Mouse (Mus musculus): Measurements from ENCODE around the gene Slc25a5. TPM values are rescaled to one million over a fixed set of nuclear protein-coding genes. Genes with fewer than 3 reads are reported as not detected.

Gene Slc25a5
- polyA plus RNA-seq, 1 experiment from 2014 or later, result 719 TPM

DNA sequence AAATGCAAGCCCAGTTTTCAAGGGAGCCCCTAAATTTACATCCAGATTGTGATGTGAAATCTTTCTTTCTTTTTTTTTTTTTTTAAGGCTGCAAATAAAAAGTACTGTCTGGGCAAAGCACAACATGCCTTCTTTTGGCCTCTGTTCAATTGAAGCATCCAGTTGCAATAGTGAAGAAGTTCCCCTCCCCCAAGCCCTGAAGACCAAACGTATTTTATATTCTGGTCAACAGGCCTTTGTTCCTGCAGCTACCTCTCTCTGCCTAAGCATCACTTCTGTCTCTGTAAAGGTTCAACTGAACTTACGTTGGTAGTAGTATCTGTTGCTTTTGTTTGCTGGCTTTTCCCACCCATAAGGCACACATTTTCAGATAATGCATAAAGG lies 31.5 kb upstream of the Slc25a5 start:
- Histone ChIP-seq H3K27ac (ENCODE audit: low read depth) (no peak overlapping the region), H3K4me3 (ENCODE audit: low read depth, low read length) (no peak overlapping the region), H3K36me3 (replicated peaks; ENCODE audit: insufficient read depth, low read length) (no peaks in the 10 kb centered on the region), H3K9ac (replicated peaks) (no peak overlapping the region), H3K27me3 (ENCODE audit: insufficient read depth, low read length) (no peaks in the 10 kb centered on the region), H3K4me2 (ENCODE audit: low read depth, low read length) (no peak overlapping the region), H3K4me1 (ENCODE audit: insufficient read depth) (no peaks in the 10 kb centered on the region), H3K9me3 (ENCODE audit: low read length) (no peaks in the 10 kb centered on the region)
- ATAC-seq (no peak), DNase-seq (no peak)
- TF ChIP-seq EP300 (IDR thresholded peaks at IDR 0.05; ENCODE audit: low read depth), result no peak
- TF ChIP-seq CTCF (IDR thresholded peaks at IDR 0.05; ENCODE audit: low read depth), result no peak
- WGBS (ENCODE audit: insufficient replicate concordance), result 55% methylated on average over 2 of the region's 2 CpGs

DNA sequence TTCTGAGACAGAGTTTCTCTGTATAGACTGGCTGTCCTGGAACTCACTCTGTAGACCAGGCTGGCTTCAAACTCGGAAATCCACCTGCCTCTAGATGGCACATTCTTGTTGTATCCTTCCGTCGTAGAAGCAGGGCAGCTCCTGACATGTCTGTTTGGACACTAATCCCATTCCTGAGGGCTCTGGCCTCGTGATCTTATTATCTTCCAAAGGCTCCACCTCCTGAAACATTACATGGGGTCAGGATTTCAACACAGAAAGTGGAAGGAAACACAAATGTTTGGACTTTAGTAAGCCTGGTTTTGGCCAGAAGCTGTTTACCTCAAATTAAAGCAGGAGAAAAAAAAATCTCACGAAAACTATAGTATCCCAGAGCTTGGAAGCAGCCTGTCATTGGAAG lies 28.1 kb upstream of the Slc25a5 start:
- H3K4me2 ChIP-seq (ENCODE audit: low read depth, low read length), result no peak overlapping the region
- H3K27ac ChIP-seq (ENCODE audit: low read depth), result 0 out of 2 replicates have a peak overlapping the region, but pooled peaks have one; percentile 44
- 59% methylated on average over 5 of the region's 5 CpGs for WGBS (ENCODE audit: insufficient replicate concordance)
- H3K4me1 ChIP-seq (ENCODE audit: insufficient read depth), result no peaks in the 10 kb centered on the region
- ATAC-seq, result peak; percentile 44; the same call in 1 of the 2 replicates
- DNase-seq, result no peak
- no peak overlapping the region for H3K9ac ChIP-seq (replicated peaks)
- no peaks in the 10 kb centered on the region for H3K9me3 ChIP-seq (ENCODE audit: low read length)
- H3K36me3 ChIP-seq (replicated peaks; ENCODE audit: insufficient read depth, low read length), result no peaks in the 10 kb centered on the region
- no peak overlapping the region for H3K4me3 ChIP-seq (ENCODE audit: low read depth, low read length)
- TF ChIP-seq EP300 (IDR thresholded peaks at IDR 0.05; ENCODE audit: low read depth), result no peak
- no peaks in the 10 kb centered on the region for H3K27me3 ChIP-seq (ENCODE audit: insufficient read depth, low read length)

DNA sequence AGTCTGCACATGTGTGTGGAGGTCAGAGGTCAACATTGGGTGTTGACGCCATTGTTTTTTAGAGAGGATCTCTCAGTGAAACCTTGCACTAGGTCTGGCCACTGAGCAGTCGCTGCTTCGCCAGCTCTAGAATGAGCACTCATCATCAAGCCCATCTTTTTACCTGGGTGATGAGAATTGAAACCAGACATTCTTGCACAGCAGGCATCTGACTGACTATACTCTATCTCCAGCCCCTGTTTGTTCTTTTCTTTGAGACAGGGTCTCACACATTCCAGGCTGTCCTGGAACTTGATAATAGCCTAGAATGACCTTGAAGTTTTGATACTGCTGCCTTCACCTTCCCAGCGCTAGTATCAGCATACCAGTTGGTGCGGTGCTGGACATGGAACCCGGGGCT lies 22.9 kb upstream of the Slc25a5 start:
- H3K36me3 ChIP-seq (replicated peaks; ENCODE audit: insufficient read depth, low read length), result no peaks in the 10 kb centered on the region
- no peaks in the 10 kb centered on the region for H3K27me3 ChIP-seq (ENCODE audit: insufficient read depth, low read length)
- H3K4me1 ChIP-seq (ENCODE audit: insufficient read depth), result no peaks in the 10 kb centered on the region
- H3K9ac ChIP-seq (replicated peaks), result no peak overlapping the region
- ATAC-seq, result no peak
- no peak overlapping the region for H3K4me2 ChIP-seq (ENCODE audit: low read depth, low read length)
- H3K27ac ChIP-seq (ENCODE audit: low read depth), result no peak overlapping the region
- DNase-seq, result no peak
- H3K4me3 ChIP-seq (ENCODE audit: low read depth, low read length), result no peak overlapping the region
- WGBS (ENCODE audit: insufficient replicate concordance), result 79% methylated on average over 6 of the region's 6 CpGs
- TF ChIP-seq EP300 (IDR thresholded peaks at IDR 0.05; ENCODE audit: low read depth) (no peak), CTCF (IDR thresholded peaks at IDR 0.05; ENCODE audit: low read depth) (no peak)
- H3K9me3 ChIP-seq (ENCODE audit: low read length), result no peaks in the 10 kb centered on the region

DNA sequence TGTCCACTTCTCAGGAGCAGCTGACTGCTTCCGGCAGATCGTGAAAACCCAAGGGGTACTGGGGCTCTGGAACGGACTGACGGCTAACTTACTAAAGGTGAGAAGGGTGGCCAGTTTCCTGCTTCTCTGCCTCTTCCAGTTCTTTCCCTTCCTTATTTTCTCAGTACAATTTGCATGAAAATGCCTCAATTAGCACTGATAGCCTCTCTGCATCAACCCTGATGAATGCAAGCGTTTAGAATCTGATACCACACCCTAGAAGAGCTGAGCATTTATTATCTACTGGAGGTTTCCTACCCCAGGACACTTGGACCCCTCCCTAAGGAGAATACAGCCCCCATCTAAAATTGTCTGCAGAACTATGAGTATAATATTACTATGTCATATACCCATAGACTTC lies 19.9 kb upstream of the Slc25a5 start:
- Histone ChIP-seq H3K4me2 (ENCODE audit: low read depth, low read length) (no peak overlapping the region), H3K9ac (replicated peaks) (no peak overlapping the region), H3K4me1 (ENCODE audit: insufficient read depth) (no peaks in the 10 kb centered on the region), H3K27ac (ENCODE audit: low read depth) (no peak overlapping the region), H3K9me3 (ENCODE audit: low read length) (no peaks in the 10 kb centered on the region), H3K36me3 (replicated peaks; ENCODE audit: insufficient read depth, low read length) (no peaks in the 10 kb centered on the region), H3K27me3 (ENCODE audit: insufficient read depth, low read length) (no peaks in the 10 kb centered on the region), H3K4me3 (ENCODE audit: low read depth, low read length) (no peak overlapping the region)
- TF ChIP-seq EP300 (IDR thresholded peaks at IDR 0.05; ENCODE audit: low read depth) (no peak), CTCF (IDR thresholded peaks at IDR 0.05; ENCODE audit: low read depth) (no peak)
- WGBS (ENCODE audit: insufficient replicate concordance), result 81% methylated on average over 5 of the region's 5 CpGs
- DNase-seq, result no peak
- no peak for ATAC-seq

DNA sequence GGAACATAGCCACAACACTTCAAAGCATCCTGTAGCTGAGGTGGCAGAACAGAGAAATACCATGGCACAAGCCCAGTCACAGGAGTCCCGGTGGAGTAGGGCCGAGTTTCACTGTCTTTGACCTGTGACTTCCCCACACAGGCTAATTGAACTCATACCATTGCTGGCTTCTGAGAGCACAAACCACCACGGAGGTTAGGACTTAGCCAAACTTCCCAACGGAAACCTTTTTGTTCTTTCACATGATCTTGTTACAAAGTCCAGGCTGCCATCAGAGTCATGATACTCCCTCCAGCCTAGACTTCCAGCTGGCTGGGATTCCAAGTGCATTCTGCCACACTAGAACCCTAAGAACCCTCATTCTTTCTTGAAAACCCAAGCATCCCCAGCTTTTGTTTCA lies 17.8 kb upstream of the Slc25a5 start:
- Histone ChIP-seq H3K36me3 (replicated peaks; ENCODE audit: insufficient read depth, low read length) (no peaks in the 10 kb centered on the region), H3K9ac (replicated peaks) (no peak overlapping the region), H3K4me2 (ENCODE audit: low read depth, low read length) (no peak overlapping the region), H3K4me3 (ENCODE audit: low read depth, low read length) (no peak overlapping the region), H3K27me3 (ENCODE audit: insufficient read depth, low read length) (no peaks in the 10 kb centered on the region), H3K9me3 (ENCODE audit: low read length) (no peaks in the 10 kb centered on the region), H3K27ac (ENCODE audit: low read depth) (no peak overlapping the region), H3K4me1 (ENCODE audit: insufficient read depth) (no peaks in the 10 kb centered on the region)
- no peak for ATAC-seq
- WGBS (ENCODE audit: insufficient replicate concordance), result 76% methylated on average over 4 of the region's 4 CpGs
- TF ChIP-seq CTCF (IDR thresholded peaks at IDR 0.05; ENCODE audit: low read depth), result no peak
- TF ChIP-seq EP300 (IDR thresholded peaks at IDR 0.05; ENCODE audit: low read depth), result no peak
- no peak for DNase-seq

DNA sequence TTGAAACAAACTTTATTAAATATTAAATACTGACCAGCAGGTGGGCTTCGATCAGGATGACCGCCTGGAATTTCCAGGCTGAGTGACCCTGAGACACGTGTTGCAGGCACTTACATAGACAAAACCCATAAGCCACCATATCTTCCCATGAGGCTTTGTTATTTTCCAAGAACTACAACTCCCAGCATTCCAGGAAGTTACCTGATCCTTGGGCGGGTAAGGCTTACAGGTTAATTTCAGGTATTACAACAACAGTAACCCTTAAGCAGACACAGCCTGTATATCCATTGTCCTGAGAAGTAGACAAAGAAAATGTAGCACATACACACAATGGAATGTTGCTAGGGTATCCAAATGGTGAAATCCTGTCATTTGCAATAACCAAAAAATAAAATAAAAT lies 6.1 kb upstream of the Slc25a5 start:
- no peak overlapping the region for H3K4me2 ChIP-seq (ENCODE audit: low read depth, low read length)
- DNase-seq, result no peak
- H3K9ac ChIP-seq (replicated peaks), result no peak overlapping the region
- ATAC-seq, result no peak
- H3K4me3 ChIP-seq (ENCODE audit: low read depth, low read length), result no peak overlapping the region
- H3K4me1 ChIP-seq (ENCODE audit: insufficient read depth), result no peaks in the 10 kb centered on the region
- no peaks in the 10 kb centered on the region for H3K36me3 ChIP-seq (replicated peaks; ENCODE audit: insufficient read depth, low read length)
- TF ChIP-seq CTCF (IDR thresholded peaks at IDR 0.05; ENCODE audit: low read depth), result no peak
- TF ChIP-seq EP300 (IDR thresholded peaks at IDR 0.05; ENCODE audit: low read depth), result no peak
- no peak overlapping the region for H3K27ac ChIP-seq (ENCODE audit: low read depth)
- H3K9me3 ChIP-seq (ENCODE audit: low read length), result no peaks in the 10 kb centered on the region
- H3K27me3 ChIP-seq (ENCODE audit: insufficient read depth, low read length), result no peaks in the 10 kb centered on the region
- 56% methylated on average over 4 of the region's 4 CpGs for WGBS (ENCODE audit: insufficient replicate concordance)

DNA sequence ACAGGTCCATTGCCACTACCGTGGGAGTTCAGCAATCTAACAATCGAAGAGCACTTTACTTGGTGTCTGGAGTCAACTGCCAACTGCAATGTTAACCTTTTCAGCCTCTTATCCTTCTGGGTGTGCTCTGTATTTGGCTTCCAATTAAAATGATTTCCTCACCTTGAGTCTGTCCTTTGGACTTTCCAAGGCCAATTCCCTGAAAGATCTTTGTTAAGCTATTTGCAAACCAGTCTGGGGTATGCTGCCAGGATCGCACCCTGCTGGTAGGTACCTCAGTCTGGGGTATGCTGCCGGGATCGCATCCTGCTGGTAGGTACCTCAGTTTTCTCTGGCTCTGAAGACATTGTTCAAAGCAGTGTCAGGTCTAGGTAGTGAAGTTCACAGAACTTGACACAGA lies 880 bp upstream of the Slc25a5 start:
- no peak overlapping the region for H3K9ac ChIP-seq (replicated peaks)
- no peak overlapping the region for H3K27ac ChIP-seq (ENCODE audit: low read depth)
- ATAC-seq, result no peak
- H3K9me3 ChIP-seq (ENCODE audit: low read length), result no peaks in the 10 kb centered on the region
- no peaks in the 10 kb centered on the region for H3K4me1 ChIP-seq (ENCODE audit: insufficient read depth)
- no peak for DNase-seq
- H3K36me3 ChIP-seq (replicated peaks; ENCODE audit: insufficient read depth, low read length), result peaks cover 11% of the 10 kb centered on the region
- H3K27me3 ChIP-seq (ENCODE audit: insufficient read depth, low read length), result no peaks in the 10 kb centered on the region
- 72% methylated on average over 5 of the region's 5 CpGs for WGBS (ENCODE audit: insufficient replicate concordance)
- H3K4me3 ChIP-seq (ENCODE audit: low read depth, low read length), result no peak overlapping the region
- H3K4me2 ChIP-seq (ENCODE audit: low read depth, low read length), result no peak overlapping the region
- TF ChIP-seq CTCF (IDR thresholded peaks at IDR 0.05; ENCODE audit: low read depth) (no peak), EP300 (IDR thresholded peaks at IDR 0.05; ENCODE audit: low read depth) (no peak)
